Mouse (Mus musculus): ENCODE results near the gene Cryzl2. TPM values are rescaled to one million over a fixed set of nuclear protein-coding genes. Genes with fewer than 3 reads are reported as not detected.

Cryzl2 gene
- polyA plus RNA-seq, 1 experiment = 0.09 TPM

GRCm38 (mm10) chr1:157470761-157471386, 12.5 kb downstream of the Cryzl2 start:
- H3K4me3 ChIP-seq (ENCODE audit: insufficient read depth, poor library complexity, severe bottlenecking) = no peak overlapping the region
- no peaks in the 10 kb centered on the region for H3K79me3 ChIP-seq (ENCODE audit: low read depth)
- H3ac ChIP-seq (ENCODE audit: control insufficient read depth, insufficient read length, low read depth) = no peak overlapping the region
- no peaks in the 10 kb centered on the region for H3K36me3 ChIP-seq (ENCODE audit: control insufficient read depth, insufficient read depth)
- H3K79me2 ChIP-seq (ENCODE audit: control insufficient read depth, insufficient read depth) = no peaks in the 10 kb centered on the region
- TF ChIP-seq MYOD1 (IDR thresholded peaks at IDR 0.05; ENCODE audit: control insufficient read depth, insufficient read length, low read depth) = no peak
- no peak for TF ChIP-seq CTCF (IDR thresholded peaks at IDR 0.05; ENCODE audit: control insufficient read depth, insufficient read depth, insufficient read length)
- no peak for TF ChIP-seq MYOG (IDR thresholded peaks at IDR 0.05; ENCODE audit: control insufficient read depth, extremely low read depth, insufficient read length)
- no peak for TF ChIP-seq FOSL1 (IDR thresholded peaks at IDR 0.05; ENCODE audit: insufficient read depth, low read length, poor library complexity, severe bottlenecking)
- no peak for TF ChIP-seq MAX (IDR thresholded peaks at IDR 0.05)
- TF ChIP-seq USF1 (IDR thresholded peaks at IDR 0.05; ENCODE audit: low read depth) = no peak
- TF ChIP-seq CEBPB (IDR thresholded peaks at IDR 0.05; ENCODE audit: low read depth) = no peak
- H3K27me3 ChIP-seq (ENCODE audit: control insufficient read depth, insufficient read depth, insufficient read length) = no peaks in the 10 kb centered on the region

- Histone ChIP-seq H3ac (ENCODE audit: control insufficient read depth, insufficient read length, low read depth) (no peak overlapping the region), H3K79me3 (ENCODE audit: low read depth) (no peaks in the 10 kb centered on the region), H3K36me3 (ENCODE audit: control insufficient read depth, insufficient read depth) (no peaks in the 10 kb centered on the region), H3K79me2 (ENCODE audit: control insufficient read depth, insufficient read depth) (no peaks in the 10 kb centered on the region), H3K27me3 (ENCODE audit: control insufficient read depth, insufficient read depth, insufficient read length) (no peaks in the 10 kb centered on the region), H3K4me3 (ENCODE audit: insufficient read depth, poor library complexity, severe bottlenecking) (no peak overlapping the region)
- TF ChIP-seq FOSL1 (IDR thresholded peaks at IDR 0.05; ENCODE audit: insufficient read depth, low read length, poor library complexity, severe bottlenecking) = no peak
- no peak for TF ChIP-seq MAX (IDR thresholded peaks at IDR 0.05)
- no peak for TF ChIP-seq USF1 (IDR thresholded peaks at IDR 0.05; ENCODE audit: low read depth)
- TF ChIP-seq CTCF (IDR thresholded peaks at IDR 0.05; ENCODE audit: control insufficient read depth, insufficient read depth, insufficient read length) = no peak
- no peak for TF ChIP-seq CEBPB (IDR thresholded peaks at IDR 0.05; ENCODE audit: low read depth)
- no peak for TF ChIP-seq MYOG (IDR thresholded peaks at IDR 0.05; ENCODE audit: control insufficient read depth, extremely low read depth, insufficient read length)
- TF ChIP-seq MYOD1 (IDR thresholded peaks at IDR 0.05; ENCODE audit: control insufficient read depth, insufficient read length, low read depth) = no peak
These were observed 14.3 kb downstream of the Cryzl2 start for GRCm38 (mm10) chr1:157472716-157473115.

- Histone ChIP-seq H3K79me2 (ENCODE audit: control insufficient read depth, insufficient read depth) (no peaks in the 10 kb centered on the region), H3K36me3 (ENCODE audit: control insufficient read depth, insufficient read depth) (no peaks in the 10 kb centered on the region), H3K79me3 (ENCODE audit: low read depth) (no peaks in the 10 kb centered on the region), H3K27me3 (ENCODE audit: control insufficient read depth, insufficient read depth, insufficient read length) (no peaks in the 10 kb centered on the region), H3ac (ENCODE audit: control insufficient read depth, insufficient read length, low read depth) (no peak overlapping the region), H3K4me3 (ENCODE audit: insufficient read depth, poor library complexity, severe bottlenecking) (no peak overlapping the region)
- TF ChIP-seq MYOD1 (IDR thresholded peaks at IDR 0.05; ENCODE audit: control insufficient read depth, insufficient read length, low read depth) (no peak), MYOG (IDR thresholded peaks at IDR 0.05; ENCODE audit: control insufficient read depth, extremely low read depth, insufficient read length) (no peak), FOSL1 (IDR thresholded peaks at IDR 0.05; ENCODE audit: insufficient read depth, low read length, poor library complexity, severe bottlenecking) (no peak), CEBPB (IDR thresholded peaks at IDR 0.05; ENCODE audit: low read depth) (no peak), MAX (IDR thresholded peaks at IDR 0.05) (no peak), USF1 (IDR thresholded peaks at IDR 0.05; ENCODE audit: low read depth) (no peak), CTCF (IDR thresholded peaks at IDR 0.05; ENCODE audit: control insufficient read depth, insufficient read depth, insufficient read length) (no peak)
These were observed 16.5 kb downstream of the Cryzl2 start for GRCm38 (mm10) chr1:157474865-157475264.

- TF ChIP-seq MYOG (IDR thresholded peaks at IDR 0.05; ENCODE audit: control insufficient read depth, extremely low read depth, insufficient read length) (no peak), CEBPB (IDR thresholded peaks at IDR 0.05; ENCODE audit: low read depth) (no peak), CTCF (IDR thresholded peaks at IDR 0.05; ENCODE audit: control insufficient read depth, insufficient read depth, insufficient read length) (no peak), USF1 (IDR thresholded peaks at IDR 0.05; ENCODE audit: low read depth) (no peak), MYOD1 (IDR thresholded peaks at IDR 0.05; ENCODE audit: control insufficient read depth, insufficient read length, low read depth) (no peak)
- Histone ChIP-seq H3K4me3 (ENCODE audit: insufficient read depth, poor library complexity, severe bottlenecking) (no peak overlapping the region), H3K27me3 (ENCODE audit: control insufficient read depth, insufficient read depth, insufficient read length) (no peaks in the 10 kb centered on the region), H3K79me3 (ENCODE audit: low read depth) (no peaks in the 10 kb centered on the region), H3K36me3 (ENCODE audit: control insufficient read depth, insufficient read depth) (no peaks in the 10 kb centered on the region), H3ac (ENCODE audit: control insufficient read depth, insufficient read length, low read depth) (no peak overlapping the region), H3K79me2 (ENCODE audit: control insufficient read depth, insufficient read depth) (no peaks in the 10 kb centered on the region)
These were observed 17.9 kb downstream of the Cryzl2 start for GRCm38 (mm10) chr1:157476231-157476630.

GRCm38 (mm10) chr1:157480090-157480489, 21.7 kb downstream of the Cryzl2 start:
- Histone ChIP-seq H3K79me3 (ENCODE audit: low read depth) (no peaks in the 10 kb centered on the region), H3K27me3 (ENCODE audit: control insufficient read depth, insufficient read depth, insufficient read length) (no peaks in the 10 kb centered on the region), H3K79me2 (ENCODE audit: control insufficient read depth, insufficient read depth) (no peaks in the 10 kb centered on the region), H3K4me3 (ENCODE audit: insufficient read depth, poor library complexity, severe bottlenecking) (no peak overlapping the region), H3ac (ENCODE audit: control insufficient read depth, insufficient read length, low read depth) (no peak overlapping the region), H3K36me3 (ENCODE audit: control insufficient read depth, insufficient read depth) (no peaks in the 10 kb centered on the region)
- TF ChIP-seq CEBPB (IDR thresholded peaks at IDR 0.05; ENCODE audit: low read depth) = no peak
- no peak for TF ChIP-seq MAX (IDR thresholded peaks at IDR 0.05)
- TF ChIP-seq USF1 (IDR thresholded peaks at IDR 0.05; ENCODE audit: low read depth) = no peak
- no peak for TF ChIP-seq MYOG (IDR thresholded peaks at IDR 0.05; ENCODE audit: control insufficient read depth, extremely low read depth, insufficient read length)
- no peak for TF ChIP-seq CTCF (IDR thresholded peaks at IDR 0.05; ENCODE audit: control insufficient read depth, insufficient read depth, insufficient read length)
- TF ChIP-seq FOSL1 (IDR thresholded peaks at IDR 0.05; ENCODE audit: insufficient read depth, low read length, poor library complexity, severe bottlenecking) = no peak
- TF ChIP-seq MYOD1 (IDR thresholded peaks at IDR 0.05; ENCODE audit: control insufficient read depth, insufficient read length, low read depth) = no peak

Measured in C2C12 (cell line).